Mouse (Mus musculus) ES-Bruce4 (cell line): ENCODE data around the gene Cdpf1. TPM values are rescaled to one million over a fixed set of nuclear protein-coding genes. Genes with fewer than 3 reads are reported as not detected.
A peak's percentile ranks its signal among the peaks of the same experiment; 100 is the strongest.

Source experiments
- H3K27ac ChIP-seq: 2 replicates; pipeline ENCODE4 v1.5.1; 2012; ENCODE audit warnings: low read length, inconsistent platforms; ENCODE audit not compliant: insufficient read depth
- H3K27me3 ChIP-seq: 2 replicates; pipeline ENCODE4 v1.6.1; 2012; ENCODE audit warnings: mild to moderate bottlenecking, low read length, inconsistent platforms; ENCODE audit not compliant: control insufficient read depth, poor library complexity, insufficient read depth, severe bottlenecking
- H3K36me3 ChIP-seq: 2 replicates; pipeline ENCODE4 v1.6.1; 2012; ENCODE audit warnings: inconsistent platforms, mild to moderate bottlenecking, low read length, moderate library complexity; ENCODE audit not compliant: control insufficient read depth, poor library complexity, insufficient read depth, severe bottlenecking
- H3K4me1 ChIP-seq: one replicate; pipeline ENCODE4 v1.8.1; 2011; ENCODE audit warnings: low read length; ENCODE audit not compliant: control insufficient read depth, insufficient read depth
- H3K4me3 ChIP-seq: 2 replicates; pipeline ENCODE4 v1.5.1; 2011; ENCODE audit warnings: low read depth, mild to moderate bottlenecking, low read length
- H3K9ac ChIP-seq: 2 replicates; pipeline ENCODE4 v1.6.1; 2012; ENCODE audit warnings: low read depth, mild to moderate bottlenecking, inconsistent platforms; ENCODE audit not compliant: poor library complexity, severe bottlenecking
- H3K9me3 ChIP-seq: replicated peaks from 2 replicates; pipeline ENCODE4 v1.6.1; 2012; ENCODE audit warnings: mild to moderate bottlenecking, low read length, inconsistent platforms; ENCODE audit not compliant: control insufficient read depth, poor library complexity, insufficient read depth, severe bottlenecking
- CTCF ChIP-seq: IDR thresholded peaks from one replicate; pipeline ENCODE4 v1.8.1; 2011; ENCODE audit warnings: low read depth, low read length
- EP300 ChIP-seq: IDR thresholded peaks from 2 replicates; pipeline ENCODE4 v1.6.1; 2011; ENCODE audit warnings: low read depth, low read length; ENCODE audit not compliant: insufficient read depth
- POLR2A ChIP-seq: IDR thresholded peaks from one replicate; pipeline ENCODE4 v1.8.1; 2011; ENCODE audit warnings: low read length; ENCODE audit not compliant: insufficient read depth
- polyA plus RNA-seq: library from polyadenylated mRNA; stranded (reverse); fragments of >200 nt; gene quantifications from 2 replicates; pipeline ENCODE4 v1.2.4, GENCODE M21; 2011; ENCODE audit warnings: low read depth; ENCODE audit not compliant: missing spikeins, insufficient read depth, insufficient read length

Gene Cdpf1
- polyA plus RNA-seq, 1 experiment, result 18.1 TPM

DNA sequence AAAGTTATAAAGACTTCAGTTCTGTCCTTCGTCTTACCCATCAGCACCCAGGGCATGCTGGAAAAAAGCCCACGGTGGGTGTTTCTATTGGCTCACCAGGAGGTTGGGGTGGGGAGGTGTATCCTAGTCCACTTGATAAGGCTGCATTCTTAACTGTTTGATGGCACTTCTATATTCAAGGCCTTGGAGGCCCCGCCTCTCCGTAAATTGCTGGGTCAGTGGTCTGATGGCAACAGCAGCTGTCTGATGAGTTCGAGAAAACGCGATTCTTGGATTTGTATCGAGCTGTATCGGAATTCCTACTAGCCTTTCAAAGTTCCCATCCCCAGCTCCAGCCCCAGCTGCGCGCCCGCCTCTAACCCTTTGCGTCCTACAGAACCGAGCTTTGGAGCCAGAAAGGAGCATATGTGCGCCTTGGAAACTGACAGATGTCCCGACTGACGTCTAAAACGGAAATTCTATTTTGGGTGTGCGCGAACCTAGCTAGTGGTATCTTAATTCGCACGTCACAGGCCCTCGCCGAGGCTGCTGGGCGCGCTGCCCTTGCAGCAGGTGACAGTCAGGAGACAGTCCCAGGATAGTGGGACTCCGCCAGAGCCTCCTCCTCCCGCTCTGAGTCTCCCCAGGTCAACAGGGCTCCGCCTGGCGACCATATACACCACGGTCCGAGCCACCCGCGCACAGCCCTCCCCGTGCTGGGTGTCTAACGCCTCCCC is 533 bp downstream of the Cdpf1 start:
- H3K27me3 ChIP-seq, result no peaks in the 10 kb centered on the region
- TF ChIP-seq POLR2A (no peak), CTCF (no peak), EP300 (no peak)
- H3K27ac ChIP-seq, result no peak overlapping the region
- H3K4me1 ChIP-seq, result no peaks in the 10 kb centered on the region
- H3K9ac ChIP-seq, result peak overlapping the region; percentile 71
- no peaks in the 10 kb centered on the region for H3K9me3 ChIP-seq
- peak overlapping the region; percentile 83 for H3K4me3 ChIP-seq
- H3K36me3 ChIP-seq, result no peaks in the 10 kb centered on the region

DNA sequence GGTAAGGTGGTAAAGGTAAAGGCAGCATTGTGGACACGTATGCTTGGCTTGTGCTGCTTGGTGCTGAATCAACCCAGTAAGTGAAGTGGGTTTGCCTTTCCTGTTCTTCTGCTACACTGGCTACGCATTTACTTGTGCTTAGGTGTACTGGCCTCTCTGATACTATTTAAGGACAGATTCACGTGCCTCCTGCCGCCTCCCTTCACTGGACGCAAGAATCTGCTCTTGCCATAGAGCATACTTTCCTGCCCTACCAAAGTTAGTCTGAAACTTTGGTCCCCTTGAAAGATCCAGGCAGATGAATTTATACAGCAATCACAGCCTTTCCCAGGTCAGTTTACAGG is 1.1 kb downstream of the Cdpf1 start:
- Histone ChIP-seq H3K9ac (no peak overlapping the region), H3K4me1 (no peaks in the 10 kb centered on the region)
- TF ChIP-seq EP300 (no peak), CTCF (no peak), POLR2A (no peak)

DNA sequence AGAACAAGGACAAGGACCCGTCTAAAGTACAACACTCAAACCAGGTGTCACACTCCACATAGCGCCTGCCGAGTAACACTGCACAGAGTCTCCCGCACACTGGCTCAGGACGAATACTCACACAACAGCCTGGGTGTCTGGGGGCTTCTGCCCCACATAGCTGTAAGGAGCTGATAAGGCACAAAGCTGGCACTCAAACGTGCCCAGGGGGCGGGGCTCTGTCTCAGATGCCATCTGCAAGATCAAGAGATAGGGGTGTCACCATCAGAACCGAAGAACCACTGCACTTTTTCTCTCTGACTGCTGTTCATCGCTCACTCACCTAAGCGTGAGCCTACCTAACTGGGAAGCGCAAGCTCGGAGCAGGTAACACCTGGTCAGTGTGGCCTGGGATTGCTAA is 2.4 kb downstream of the Cdpf1 start:
- no peaks in the 10 kb centered on the region for H3K9me3 ChIP-seq
- no peak overlapping the region for H3K9ac ChIP-seq
- TF ChIP-seq POLR2A (no peak), EP300 (no peak), CTCF (no peak)
- H3K36me3 ChIP-seq, result no peaks in the 10 kb centered on the region
- H3K27me3 ChIP-seq, result no peaks in the 10 kb centered on the region
- H3K4me1 ChIP-seq, result no peaks in the 10 kb centered on the region
- no peak overlapping the region for H3K27ac ChIP-seq
- no peak overlapping the region for H3K4me3 ChIP-seq

More for the DNA sequence above, 1.1 kb downstream of the Cdpf1 start:
- Histone ChIP-seq H3K36me3 (no peaks in the 10 kb centered on the region), H3K27ac (no peak overlapping the region), H3K4me3 (peak overlapping the region; percentile 83; the same call in 1 of the 2 replicates), H3K9me3 (no peaks in the 10 kb centered on the region), H3K27me3 (no peaks in the 10 kb centered on the region)

- H3K36me3 ChIP-seq, result no peaks in the 10 kb centered on the region
- no peak for TF ChIP-seq EP300
Measured at GRCm38 (mm10) chr15:85808434-85808833, 3.1 kb downstream of the Cdpf1 start.

GRCm38 (mm10) chr15:85808031-85808430 is 3.5 kb downstream of the Cdpf1 start:
- Histone ChIP-seq H3K4me1 (no peaks in the 10 kb centered on the region), H3K36me3 (no peaks in the 10 kb centered on the region), H3K4me3 (no peak overlapping the region), H3K27me3 (no peaks in the 10 kb centered on the region), H3K27ac (no peak overlapping the region), H3K9me3 (no peaks in the 10 kb centered on the region), H3K9ac (no peak overlapping the region)
- no peak for TF ChIP-seq EP300
- TF ChIP-seq POLR2A, result no peak
- no peak for TF ChIP-seq CTCF

More at GRCm38 (mm10) chr15:85808434-85808833, 3.1 kb downstream of the Cdpf1 start:
- no peak overlapping the region for H3K9ac ChIP-seq
- no peak overlapping the region for H3K4me3 ChIP-seq
- H3K4me1 ChIP-seq, result no peaks in the 10 kb centered on the region
- no peak overlapping the region for H3K27ac ChIP-seq
- H3K27me3 ChIP-seq, result no peaks in the 10 kb centered on the region
- H3K9me3 ChIP-seq, result no peaks in the 10 kb centered on the region

DNA sequence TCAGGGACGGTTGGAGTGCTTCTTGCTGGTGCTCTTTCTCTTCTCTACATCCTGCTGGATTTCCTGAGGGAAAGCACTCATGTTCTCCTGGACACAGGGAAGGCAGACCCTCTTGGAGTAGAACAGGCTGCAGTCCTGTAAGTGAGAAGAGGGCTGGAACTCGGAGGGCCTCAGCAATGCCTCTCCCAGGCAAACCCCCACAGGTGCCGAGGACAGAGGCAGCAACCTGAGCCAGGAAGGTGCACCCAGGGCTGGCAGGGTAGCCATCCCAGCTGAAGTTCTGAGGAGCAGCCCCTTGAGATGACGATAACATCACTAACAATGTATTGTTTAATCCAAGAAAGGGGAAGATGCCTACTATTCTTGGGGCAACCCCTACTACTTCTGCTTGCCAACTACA is 4.1 kb downstream of the Cdpf1 start:
- Histone ChIP-seq H3K4me1 (no peaks in the 10 kb centered on the region), H3K36me3 (no peaks in the 10 kb centered on the region), H3K27me3 (no peaks in the 10 kb centered on the region), H3K9ac (no peak overlapping the region), H3K27ac (no peak overlapping the region), H3K4me3 (no peak overlapping the region), H3K9me3 (no peaks in the 10 kb centered on the region)
- TF ChIP-seq EP300, result no peak
- TF ChIP-seq CTCF, result no peak
- TF ChIP-seq POLR2A, result no peak
